Mouse (Mus musculus) liver, postnatal 0 days (tissue): ENCODE results near the gene Exo5. TPM values are rescaled to one million over a fixed set of nuclear protein-coding genes. Genes with fewer than 3 reads are reported as not detected.

Source experiments
- ATAC-seq: fragments of 200-750 bp; cut with Nextera tagmentation; 2 replicates; pipeline ENCODE4 v1.8.0; 2017; ENCODE audit warnings: mild to moderate bottlenecking, moderate library complexity
- DNase-seq: peaks from one replicate; pipeline ENCODE4 v3.0.0-alpha.2; 2016
- H3K27ac ChIP-seq: fragments of 300-500 bp; sonication (generic); 2 replicates; pipeline ENCODE4 v1.5.1; 2014; ENCODE audit warnings: antibody characterized with exemption, moderate library complexity, mild to moderate bottlenecking, low read depth
- H3K27me3 ChIP-seq: fragments of 300-500 bp; sonication (generic); 2 replicates; pipeline ENCODE4 v1.6.1; 2014; ENCODE audit warnings: low read length, control low read depth, mixed read lengths; ENCODE audit not compliant: insufficient read depth
- H3K36me3 ChIP-seq: fragments of 300-500 bp; sonication (generic); replicated peaks from 2 replicates; pipeline ENCODE4 v1.6.1; 2014; ENCODE audit warnings: mild to moderate bottlenecking, control low read depth, low read length, moderate library complexity, mixed read lengths; ENCODE audit not compliant: insufficient read depth
- H3K4me1 ChIP-seq: fragments of 300-500 bp; sonication (generic); 2 replicates; pipeline ENCODE4 v1.6.1; 2014; ENCODE audit warnings: antibody characterized with exemption, mild to moderate bottlenecking, control low read depth; ENCODE audit not compliant: insufficient read depth
- H3K4me2 ChIP-seq: fragments of 300-500 bp; sonication (generic); 2 replicates; pipeline ENCODE4 v1.6.1; 2014; ENCODE audit warnings: low read depth, mild to moderate bottlenecking, low read length, moderate library complexity, mixed read lengths
- H3K4me3 ChIP-seq: fragments of 300-500 bp; sonication (generic); 2 replicates; pipeline ENCODE4 v1.5.1; 2014; ENCODE audit warnings: low read depth, low read length
- H3K9ac ChIP-seq: fragments of 300-500 bp; sonication (generic); replicated peaks from 2 replicates; pipeline ENCODE4 v1.6.1; 2014; ENCODE audit warnings: mild to moderate bottlenecking, moderate library complexity
- H3K9me3 ChIP-seq: fragments of 300-500 bp; sonication (generic); 2 replicates; pipeline ENCODE4 v1.6.1; 2016; ENCODE audit warnings: mild to moderate bottlenecking, control low read depth, low read length, mixed read lengths
- CTCF ChIP-seq: sonication (generic); IDR thresholded peaks from 2 replicates; pipeline ENCODE4 v1.5.1; 2016; ENCODE audit warnings: antibody characterized with exemption, low read depth
- EP300 ChIP-seq: IDR thresholded peaks from 2 replicates; pipeline ENCODE4 v1.6.1; 2016; ENCODE audit warnings: antibody characterized with exemption, low read depth, mild to moderate bottlenecking
- WGBS: fragments of 180-500 bp; shearing (Covaris S2); extraction: QIAGEN DNeasy Blood & Tissue Kit; methylation state at CpG from one replicate; pipeline ENCODE4 v1.1.7; 2014; ENCODE audit not compliant: insufficient replicate concordance; 5-methylcytosine and 5-hydroxymethylcytosine counted together
- polyA plus RNA-seq: library from polyadenylated mRNA; unstranded; fragments of >200 nt; fragmentation: Nextera tagmentation; extraction: Ambion mirVana; gene quantifications from 2 replicates; pipeline ENCODE4 v1.2.1, GENCODE M21; 2015

The Exo5 gene
- polyA plus RNA-seq, 1 experiment from 2014 or later: 3.7 TPM

DNA sequence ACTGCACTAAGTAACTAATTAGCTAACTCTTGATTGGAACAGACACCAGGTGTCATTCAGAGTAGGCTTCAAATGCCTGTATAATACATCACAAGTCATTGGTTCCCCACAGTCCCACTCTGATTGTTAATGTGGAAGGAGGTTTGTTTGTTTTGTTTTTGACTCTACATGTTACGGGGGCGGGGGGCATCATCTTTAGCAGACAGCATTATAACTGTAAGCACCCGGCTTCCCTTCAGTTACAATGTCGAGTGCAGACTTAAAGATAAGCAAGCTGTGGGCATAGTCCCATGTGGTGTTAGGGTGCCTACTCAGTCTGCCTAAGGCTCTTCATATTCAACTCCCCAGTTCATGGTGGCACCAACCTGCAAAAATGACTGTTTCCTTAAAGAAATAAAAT lies 28.2 kb upstream of the Exo5 start:
- Histone ChIP-seq H3K4me2 (peak overlapping the region; percentile 98; the same call in 1 of the 2 replicates), H3K27me3 (no peaks in the 10 kb centered on the region), H3K9ac (no peak overlapping the region), H3K4me3 (no peak overlapping the region), H3K9me3 (no peaks in the 10 kb centered on the region), H3K27ac (peak overlapping the region; percentile 84), H3K4me1 (peaks cover 15% of the 10 kb centered on the region), H3K36me3 (no peaks in the 10 kb centered on the region)
- DNase-seq (peak; percentile 12), ATAC-seq (no peak; the same call in 1 of the 2 replicates)
- WGBS: 40% methylated on average over 4 of the region's 4 CpGs
- TF ChIP-seq CTCF (no peak), EP300 (peak; percentile 50; the same call in 1 of the 2 replicates)

DNA sequence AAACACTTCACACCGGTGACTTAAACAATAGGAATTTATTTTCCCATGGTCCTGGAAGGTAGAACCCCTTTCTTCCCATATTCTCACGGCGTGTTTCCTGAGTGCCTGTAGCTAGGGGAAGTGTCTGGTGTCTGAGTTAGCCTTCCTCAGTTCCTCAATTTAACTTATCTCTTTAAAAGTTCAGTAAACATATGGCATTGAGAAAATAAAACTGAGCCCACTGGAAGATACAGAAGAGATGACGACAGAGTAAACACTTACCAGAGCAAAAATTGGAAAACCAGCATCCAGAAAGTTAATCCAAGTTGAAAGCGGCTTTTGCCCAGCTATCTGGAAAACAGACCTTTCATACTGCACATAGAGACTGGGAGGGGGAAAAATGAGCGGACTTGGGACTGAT lies 27.3 kb upstream of the Exo5 start:
- no peaks in the 10 kb centered on the region for H3K9me3 ChIP-seq
- peaks cover 15% of the 10 kb centered on the region for H3K4me1 ChIP-seq
- ATAC-seq: peak; percentile 7; the same call in 1 of the 2 replicates
- H3K27ac ChIP-seq: peak overlapping the region; percentile 84
- H3K4me2 ChIP-seq: peak overlapping the region; percentile 98
- peak overlapping the region; percentile 79 for H3K4me3 ChIP-seq
- peak; percentile 17 for DNase-seq
- WGBS: 13% methylated on average over 6 of the region's 6 CpGs
- peak overlapping the region; percentile 83 for H3K9ac ChIP-seq
- H3K36me3 ChIP-seq: 0 out of 2 replicates have a peak, but pooled peaks cover 2% of the 10 kb centered on the region
- no peak; the same call in 1 of the 2 replicates for TF ChIP-seq EP300
- no peak for TF ChIP-seq CTCF
- no peaks in the 10 kb centered on the region for H3K27me3 ChIP-seq

DNA sequence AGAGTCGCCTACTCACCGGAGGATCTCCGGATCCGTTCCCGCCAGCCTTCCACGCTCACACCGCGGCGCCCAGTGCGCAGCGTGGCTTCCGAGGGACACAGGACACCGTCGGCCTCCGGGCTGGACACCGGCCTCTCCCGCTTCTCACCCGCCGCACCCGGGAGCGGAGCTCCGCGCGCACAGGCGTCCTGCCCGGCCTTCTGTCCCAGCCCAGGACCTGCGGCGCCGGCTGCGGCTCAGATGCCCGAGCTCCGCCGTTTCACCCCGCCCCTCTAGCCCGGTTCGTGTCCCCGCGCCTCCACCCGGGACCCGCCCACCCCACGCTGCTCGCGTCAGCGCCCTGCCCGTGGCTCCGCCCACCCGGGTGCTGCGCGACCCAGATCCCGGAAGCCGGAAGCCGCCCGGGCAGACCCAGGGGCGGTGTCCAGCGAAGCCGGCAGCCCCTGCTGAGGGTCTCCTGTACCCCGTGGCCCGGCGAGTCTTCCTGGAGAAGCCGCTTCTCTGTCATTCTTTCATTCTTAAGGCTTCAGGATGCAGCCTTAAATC lies 26.7 kb upstream of the Exo5 start, which contains the start of gene Zfp69:
Gene Zfp69 (minus strand): TSS at position 272 of the 546 bp plus-strand sequence.
- TF ChIP-seq CTCF: no peak
- TF ChIP-seq EP300: no peak
- peak within 1 kb of the TSS; percentile 98 for H3K4me2 ChIP-seq
- H3K36me3 ChIP-seq: 0 out of 2 replicates have a peak, but pooled peaks cover 2% of the 10 kb centered on the region
- no peaks in the 10 kb centered on the region for H3K9me3 ChIP-seq
- H3K4me3 ChIP-seq: peak within 1 kb of the TSS; percentile 79
- no peaks in the 10 kb centered on the region for H3K27me3 ChIP-seq
- DNase-seq: peak; percentile 98
- peak within 1 kb of the TSS; percentile 84 for H3K27ac ChIP-seq
- 0% methylated on average over 54 of the region's 60 CpGs for WGBS
- peak; percentile 98 for ATAC-seq
- H3K4me1 ChIP-seq: peaks cover 15% of the 10 kb centered on the region
- H3K9ac ChIP-seq: peak within 1 kb of the TSS; percentile 83

DNA sequence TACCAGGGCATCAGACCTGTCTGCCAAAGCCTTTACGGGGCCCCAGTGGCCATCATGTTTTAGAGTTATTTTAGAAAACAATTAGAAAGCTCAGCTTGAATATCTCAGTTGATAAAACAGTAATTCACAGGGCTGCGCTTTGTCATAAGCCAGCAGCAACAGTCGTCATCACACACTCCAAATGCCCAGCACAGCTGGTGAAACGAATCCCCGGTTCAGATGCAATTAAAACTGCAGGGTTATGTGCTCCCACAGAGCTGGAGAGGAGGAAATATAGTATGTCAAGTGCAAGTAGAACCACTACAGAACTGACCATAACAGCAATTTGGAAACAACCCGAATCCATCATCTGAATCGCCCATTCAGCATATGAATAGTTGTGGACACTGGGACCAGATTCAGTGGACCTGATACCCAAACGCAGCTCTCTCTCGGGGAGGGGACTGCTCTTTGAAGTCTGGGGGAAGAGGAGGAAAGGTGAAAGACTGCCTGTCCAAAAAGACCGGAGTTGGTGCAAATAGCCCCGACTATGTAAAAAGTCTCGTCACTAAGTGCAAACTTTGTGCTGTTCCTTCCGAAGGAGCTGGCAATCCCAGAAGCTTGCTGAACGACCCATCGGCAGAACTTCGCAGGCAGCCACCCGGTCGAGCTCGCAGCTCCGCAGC lies 26.1 kb upstream of the Exo5 start:
- Histone ChIP-seq H3K27me3 (no peaks in the 10 kb centered on the region), H3K4me1 (peaks cover 15% of the 10 kb centered on the region), H3K36me3 (0 out of 2 replicates have a peak, but pooled peaks cover 2% of the 10 kb centered on the region), H3K4me3 (peak overlapping the region; percentile 79), H3K9me3 (no peaks in the 10 kb centered on the region), H3K4me2 (peak overlapping the region; percentile 98), H3K27ac (peak overlapping the region; percentile 84), H3K9ac (peak overlapping the region; percentile 83)
- no peak for TF ChIP-seq CTCF
- no peak for TF ChIP-seq EP300
- peak; percentile 5; the same call in 1 of the 2 replicates for ATAC-seq
- 5% methylated on average over 20 of the region's 20 CpGs for WGBS
- DNase-seq: no peak

DNA sequence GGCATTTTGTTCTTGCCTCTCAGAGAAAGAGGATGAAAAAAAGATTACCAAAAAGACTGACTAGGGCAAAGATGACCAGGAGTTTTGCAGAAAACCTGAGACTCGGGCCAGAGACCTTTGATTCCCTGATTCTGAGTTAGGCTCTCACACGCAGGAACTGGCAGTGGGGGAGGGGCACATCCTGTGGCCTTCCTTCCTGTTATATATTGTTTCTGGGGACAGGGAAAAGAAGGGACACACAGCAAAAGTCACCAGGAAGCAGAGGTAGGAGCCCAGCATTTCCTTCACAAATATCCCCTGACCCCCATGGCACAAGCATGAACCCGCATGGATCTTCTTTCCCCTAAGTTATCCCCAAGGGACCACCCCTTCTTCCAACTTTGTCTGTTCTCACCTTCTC lies 24.1 kb upstream of the Exo5 start:
- WGBS: 47% methylated on average over 3 of the region's 3 CpGs
- Histone ChIP-seq H3K4me2 (peak overlapping the region; percentile 40), H3K9ac (no peak overlapping the region), H3K4me1 (peaks cover 15% of the 10 kb centered on the region), H3K4me3 (no peak overlapping the region), H3K36me3 (0 out of 2 replicates have a peak, but pooled peaks cover 2% of the 10 kb centered on the region), H3K27me3 (no peaks in the 10 kb centered on the region), H3K27ac (peak overlapping the region; percentile 40; the same call in 1 of the 2 replicates), H3K9me3 (no peaks in the 10 kb centered on the region)
- TF ChIP-seq EP300: no peak
- ATAC-seq: no peak
- DNase-seq: peak; percentile 46

DNA sequence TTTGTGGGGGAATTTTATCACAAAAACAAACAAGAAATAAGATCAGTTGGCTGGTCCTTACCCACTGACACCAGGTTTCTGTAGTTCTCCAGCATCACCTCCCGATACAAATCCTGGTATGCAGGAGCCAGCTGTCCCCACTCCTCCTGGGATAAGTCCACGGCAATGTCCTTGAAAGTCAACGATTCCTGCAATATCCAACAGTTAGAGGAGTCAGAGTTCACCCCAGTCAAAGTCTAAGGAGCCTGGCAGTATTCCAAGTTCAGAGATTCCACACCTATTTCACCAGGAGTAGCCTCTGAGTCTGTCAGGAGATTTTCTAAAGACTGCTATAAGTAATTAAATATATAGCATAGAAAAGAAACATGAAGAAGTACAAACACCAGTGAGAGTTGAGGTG lies 10.2 kb upstream of the Exo5 start:
- Histone ChIP-seq H3K4me3 (no peak overlapping the region), H3K4me1 (no peaks in the 10 kb centered on the region), H3K4me2 (no peak overlapping the region), H3K9me3 (no peaks in the 10 kb centered on the region), H3K9ac (no peak overlapping the region), H3K27me3 (no peaks in the 10 kb centered on the region), H3K36me3 (0 out of 2 replicates have a peak, but pooled peaks cover 4% of the 10 kb centered on the region), H3K27ac (no peak overlapping the region)
- TF ChIP-seq EP300 (no peak), CTCF (no peak)
- ATAC-seq: no peak
- WGBS: 60% methylated on average over 3 of the region's 3 CpGs
- no peak for DNase-seq
